ENCODE assay signal across 8 mouse cellular contexts in genomic region chrX:164373081-164373480, GRCm38 (mm10). TPM values are rescaled to one million over a fixed set of nuclear protein-coding genes. Genes with fewer than 3 reads are reported as not detected.
DNase-seq lines count a peak whose midpoint lies in the region; ATAC-seq and TF ChIP-seq lines count a peak whose summit lies in the region.

TSS of gene Vegfd (plus strand) at chrX:164373378.

- H3K4me3 ChIP-seq in kidney, embryonic 16.5 days (ENCODE audit: low read length), result peak within 1 kb of the TSS; percentile 28
- H3K4me3 ChIP-seq in lung, embryonic 14.5 days (ENCODE audit: low read depth, low read length), result peak within 1 kb of the TSS; percentile 28
- no peak within 1 kb of the TSS for H3K4me3 ChIP-seq in neural tube, embryonic 15.5 days (replicated peaks)
- no peak within 1 kb of the TSS for H3K4me3 ChIP-seq in hindbrain, embryonic 10.5 days

- peaks cover 1% of the 10 kb centered on the region; the same call in 1 of the 2 replicates for H3K27me3 ChIP-seq in kidney, embryonic 16.5 days (ENCODE audit: insufficient read depth, low read length)
- H3K27me3 ChIP-seq in lung, embryonic 14.5 days (ENCODE audit: insufficient read depth, low read length), result no peaks in the 10 kb centered on the region
- H3K27me3 ChIP-seq in neural tube, embryonic 15.5 days (replicated peaks), result no peaks in the 10 kb centered on the region; the same call in 1 of the 2 replicates
- peaks cover 4% of the 10 kb centered on the region; the same call in 1 of the 2 replicates for H3K27me3 ChIP-seq in hindbrain, embryonic 10.5 days (ENCODE audit: insufficient read depth, poor library complexity, severe bottlenecking)

- TF ChIP-seq CTCF in lung, embryonic 14.5 days (IDR thresholded peaks at IDR 0.05; ENCODE audit: low read depth), result no peak

- H3K9me3 ChIP-seq in kidney, embryonic 16.5 days (ENCODE audit: low read length), result no peaks in the 10 kb centered on the region
- no peaks in the 10 kb centered on the region for H3K9me3 ChIP-seq in lung, embryonic 14.5 days (ENCODE audit: low read depth, low read length)
- H3K9me3 ChIP-seq in neural tube, embryonic 15.5 days (replicated peaks), result no peaks in the 10 kb centered on the region
- H3K9me3 ChIP-seq in hindbrain, embryonic 10.5 days, result no peaks in the 10 kb centered on the region

- H3K4me2 ChIP-seq in kidney, embryonic 16.5 days (replicated peaks; ENCODE audit: low read depth, low read length), result peak within 1 kb of the TSS; percentile 21; the same call in 1 of the 2 replicates
- H3K4me2 ChIP-seq in lung, embryonic 14.5 days, result peak within 1 kb of the TSS; percentile 48
- no peak within 1 kb of the TSS for H3K4me2 ChIP-seq in neural tube, embryonic 15.5 days

- no peaks in the 10 kb centered on the region for H3K36me3 ChIP-seq in kidney, embryonic 16.5 days (ENCODE audit: insufficient read depth, low read length)
- H3K36me3 ChIP-seq in lung, embryonic 14.5 days (ENCODE audit: insufficient read depth), result no peaks in the 10 kb centered on the region
- H3K36me3 ChIP-seq in neural tube, embryonic 15.5 days, result no peaks in the 10 kb centered on the region
- no peaks in the 10 kb centered on the region for H3K36me3 ChIP-seq in hindbrain, embryonic 10.5 days

- WGBS in kidney, embryonic 16.5 days, result 38% methylated on average over 3 of the region's 3 CpGs
- 16% methylated on average over 3 of the region's 3 CpGs for WGBS in lung, embryonic 14.5 days
- 41% methylated on average over 3 of the region's 3 CpGs for WGBS in neural tube, embryonic 15.5 days
- 30% methylated on average over 3 of the region's 3 CpGs for WGBS in hindbrain, embryonic 10.5 days

- ATAC-seq in kidney, embryonic 16.5 days (ENCODE audit: low FRiP score, low TSS enrichment), result no peak
- ATAC-seq in lung, embryonic 14.5 days (ENCODE audit: insufficient read depth), result peak; percentile 73; the same call in 1 of the 2 replicates
- no peak for ATAC-seq in neural tube, embryonic 15.5 days (ENCODE audit: low FRiP score)

- no peak within 1 kb of the TSS for H3K9ac ChIP-seq in kidney, embryonic 16.5 days (replicated peaks; ENCODE audit: low read length)
- H3K9ac ChIP-seq in lung, embryonic 14.5 days, result peak within 1 kb of the TSS; percentile 40
- no peak within 1 kb of the TSS for H3K9ac ChIP-seq in neural tube, embryonic 15.5 days (replicated peaks)

- H3K4me1 ChIP-seq in kidney, embryonic 16.5 days (ENCODE audit: insufficient read depth, low read length), result 0 out of 2 replicates have a peak, but pooled peaks cover 3% of the 10 kb centered on the region
- H3K4me1 ChIP-seq in lung, embryonic 14.5 days (ENCODE audit: insufficient read depth), result no peaks in the 10 kb centered on the region
- no peaks in the 10 kb centered on the region for H3K4me1 ChIP-seq in neural tube, embryonic 15.5 days
- H3K4me1 ChIP-seq in hindbrain, embryonic 10.5 days (replicated peaks), result no peaks in the 10 kb centered on the region

- peak within 1 kb of the TSS; percentile 71 for H3K27ac ChIP-seq in kidney, embryonic 16.5 days (ENCODE audit: low read length)
- H3K27ac ChIP-seq in lung, embryonic 14.5 days (ENCODE audit: low read depth), result peak within 1 kb of the TSS; percentile 80
- H3K27ac ChIP-seq in neural tube, embryonic 15.5 days (replicated peaks), result no peak within 1 kb of the TSS
- H3K27ac ChIP-seq in hindbrain, embryonic 10.5 days, result no peak within 1 kb of the TSS

- peak; percentile 7 for DNase-seq in urinary bladder, postnatal 25 days (ENCODE audit: low spot score)
- no peak for DNase-seq in urinary bladder, postnatal 10 days (ENCODE audit: low spot score)
- DNase-seq in gastrocnemius, adult 18-20 months (ENCODE audit: low spot score), result peak; percentile 53
- DNase-seq in lung, embryonic 14.5 days, result peak; percentile 86
- peak; percentile 7 for DNase-seq in testis, postnatal 14 days (ENCODE audit: low spot score)
- no peak for DNase-seq in hindbrain, embryonic 10.5 days (ENCODE audit: low spot score)

RNA-seq across cellular contexts. Expression of gene Vegfd, which starts in this region (rescaled TPM):
- 1 to 10 TPM; 1.9 to 3.0 TPM for total RNA-seq in gastrocnemius, adult 18-20 months (2021)
- 21.7 and 22.7 TPM in 2 replicates for polyA plus RNA-seq in kidney, embryonic 16.5 days (2015; fragmentation: Nextera tagmentation; extraction: Ambion mirVana)
- polyA plus RNA-seq in lung, embryonic 14.5 days (2014; fragmentation: Nextera tagmentation; extraction: Ambion mirVana), result 40.1 and 45.0 TPM in 2 replicates
- polyA plus RNA-seq in neural tube, embryonic 15.5 days (2015; fragmentation: Nextera tagmentation; extraction: Ambion mirVana), result 0.36 and 1.4 TPM in 2 replicates
- polyA plus RNA-seq in hindbrain, embryonic 10.5 days (2016; fragmentation: Nextera tagmentation; extraction: Ambion mirVana), result 1.2 and 2.4 TPM in 2 replicates

Comparison
In these comparisons a context has a peak if more than half of its experiments do, and no peak if none do; other contexts are left out.
1. DNase-seq: peak in urinary bladder, postnatal 25 days (single experiment), gastrocnemius, adult 18-20 months (single experiment), lung, embryonic 14.5 days (single experiment) and testis, postnatal 14 days (single experiment); none in urinary bladder, postnatal 10 days (single experiment) and hindbrain, embryonic 10.5 days (single experiment).
2. H3K27ac ChIP-seq: peak in kidney, embryonic 16.5 days (single experiment) and lung, embryonic 14.5 days (single experiment); none in neural tube, embryonic 15.5 days (single experiment) and hindbrain, embryonic 10.5 days (single experiment).
3. H3K4me3 ChIP-seq: peak in kidney, embryonic 16.5 days (single experiment) and lung, embryonic 14.5 days (single experiment); none in neural tube, embryonic 15.5 days (single experiment) and hindbrain, embryonic 10.5 days (single experiment).